In the genomic region with DNA sequence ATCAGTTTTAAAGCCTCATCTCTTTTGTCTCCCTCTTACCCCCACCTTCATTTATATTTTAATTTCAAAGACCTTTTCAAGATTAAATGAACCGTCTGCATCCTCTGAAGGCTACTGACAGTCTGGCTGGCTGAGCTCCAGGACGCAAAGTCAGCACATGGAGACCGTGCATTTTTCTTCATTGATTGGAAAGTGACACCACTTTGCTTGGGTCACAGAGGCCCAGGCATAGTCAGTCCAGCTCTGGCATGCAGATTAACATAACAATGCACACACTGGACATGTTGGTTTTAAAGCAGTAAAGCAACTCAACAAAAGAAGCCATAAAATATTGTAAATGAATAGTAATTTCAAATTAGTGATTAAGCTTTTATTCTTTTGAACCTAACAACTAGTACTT, we compare ENCODE assay signal across 18 mouse cellular contexts.
A peak's percentile ranks its signal among the peaks of the same experiment; 100 is the strongest.
DNase-seq lines count a peak whose midpoint lies in the region; ATAC-seq lines count a peak whose summit lies in the region.
"Had no signal": no experiment of that assay in that cellular context is flagged by ENCODE, and none has a peak within 500 bp of the region (broad histone marks: within the 10 kb centered on the region; RNA-seq: fewer than 3 reads in every experiment).

No protein-coding gene starts in this region.

- H3K9ac ChIP-seq in forebrain, embryonic 11.5 days (ENCODE audit: low read length): no peak overlapping the region
- no peak overlapping the region for H3K9ac ChIP-seq in forebrain, embryonic 16.5 days (replicated peaks; ENCODE audit: low read depth, low read length)
- H3K9ac ChIP-seq in midbrain, embryonic 12.5 days (replicated peaks): no peak overlapping the region
- no peak overlapping the region for H3K9ac ChIP-seq in midbrain, embryonic 13.5 days (replicated peaks)
- no peak overlapping the region for H3K9ac ChIP-seq in forebrain, embryonic 14.5 days (ENCODE audit: low read length)
- H3K9ac ChIP-seq: hindbrain, embryonic 15.5 days; liver, embryonic 14.5 days had no signal

- no peak overlapping the region for H3K27ac ChIP-seq in forebrain, embryonic 11.5 days (ENCODE audit: low read depth, low read length)
- no peak overlapping the region for H3K27ac ChIP-seq in forebrain, embryonic 16.5 days (ENCODE audit: low read length)
- no peak overlapping the region for H3K27ac ChIP-seq in midbrain, embryonic 12.5 days (replicated peaks)
- H3K27ac ChIP-seq in midbrain, embryonic 13.5 days: no peak overlapping the region
- no peak overlapping the region for H3K27ac ChIP-seq in forebrain, embryonic 14.5 days (ENCODE audit: low read depth, low read length)
- H3K27ac ChIP-seq: heart, embryonic 10.5 days; hindbrain, embryonic 15.5 days; kidney, postnatal 0 days; liver, embryonic 14.5 days; macrophage had no signal

- no peaks in the 10 kb centered on the region for H3K36me3 ChIP-seq in forebrain, embryonic 11.5 days (ENCODE audit: control insufficient read depth, insufficient read depth, low read length)
- H3K36me3 ChIP-seq in forebrain, embryonic 16.5 days (ENCODE audit: control insufficient read depth, insufficient read depth): no peaks in the 10 kb centered on the region
- no peaks in the 10 kb centered on the region for H3K36me3 ChIP-seq in midbrain, embryonic 12.5 days
- H3K36me3 ChIP-seq in midbrain, embryonic 13.5 days: no peaks in the 10 kb centered on the region
- no peaks in the 10 kb centered on the region for H3K36me3 ChIP-seq in forebrain, embryonic 14.5 days (ENCODE audit: control insufficient read depth, insufficient read depth, low read length)
- H3K36me3 ChIP-seq: heart, embryonic 10.5 days; hindbrain, embryonic 15.5 days had no signal

- no peaks in the 10 kb centered on the region for H3K9me3 ChIP-seq in forebrain, embryonic 11.5 days (ENCODE audit: control insufficient read depth, low read length)
- H3K9me3 ChIP-seq in forebrain, embryonic 16.5 days (ENCODE audit: control insufficient read depth, low read length): no peaks in the 10 kb centered on the region
- no peaks in the 10 kb centered on the region for H3K9me3 ChIP-seq in midbrain, embryonic 12.5 days
- H3K9me3 ChIP-seq in midbrain, embryonic 13.5 days: no peaks in the 10 kb centered on the region
- no peaks in the 10 kb centered on the region for H3K9me3 ChIP-seq in forebrain, embryonic 14.5 days (replicated peaks; ENCODE audit: control insufficient read depth, low read length)
- H3K9me3 ChIP-seq: heart, embryonic 10.5 days; hindbrain, embryonic 15.5 days had no signal

- DNase-seq in forebrain, embryonic 11.5 days (ENCODE audit: low spot score): no peak
- DNase-seq in forebrain, embryonic 14.5 days (ENCODE audit: low spot score): peak; percentile 22
- DNase-seq in mesoderm, embryonic 11.5 days (ENCODE audit: low read depth, low spot score): peak; percentile 16
- DNase-seq in ovary, postnatal 36 days (ENCODE audit: low spot score): no peak
- DNase-seq: cerebellum, adult 2 months; right cerebral cortex, postnatal 14 days; spleen, adult 18-20 months; thymus, postnatal 36 days had no signal

- WGBS in forebrain, embryonic 11.5 days: 22% methylated on average over 3 of the region's 3 CpGs
- 4% methylated on average over 3 of the region's 3 CpGs for WGBS in forebrain, embryonic 16.5 days
- 16% methylated on average over 3 of the region's 3 CpGs for WGBS in midbrain, embryonic 12.5 days
- 6% methylated on average over 3 of the region's 3 CpGs for WGBS in midbrain, embryonic 13.5 days
- WGBS in forebrain, embryonic 14.5 days: 8% methylated on average over 3 of the region's 3 CpGs

- peak; percentile 67; the same call in 1 of the 2 replicates for ATAC-seq in forebrain, embryonic 11.5 days (replicated peaks; ENCODE audit: low FRiP score)
- no peak for ATAC-seq in forebrain, embryonic 16.5 days
- ATAC-seq in midbrain, embryonic 12.5 days (ENCODE audit: low FRiP score, low read depth): peak; percentile 62; the same call in 1 of the 2 replicates
- ATAC-seq in midbrain, embryonic 13.5 days: no peak
- peak; percentile 60 for ATAC-seq in forebrain, embryonic 14.5 days
- ATAC-seq: intestine, postnatal 0 days had no signal

- no peaks in the 10 kb centered on the region for H3K27me3 ChIP-seq in forebrain, embryonic 11.5 days (ENCODE audit: control insufficient read depth, insufficient read depth, low read length)
- no peaks in the 10 kb centered on the region for H3K27me3 ChIP-seq in forebrain, embryonic 16.5 days (replicated peaks; ENCODE audit: control insufficient read depth, insufficient read depth, low read length)
- H3K27me3 ChIP-seq in midbrain, embryonic 12.5 days: no peaks in the 10 kb centered on the region
- H3K27me3 ChIP-seq in midbrain, embryonic 13.5 days: no peaks in the 10 kb centered on the region
- no peaks in the 10 kb centered on the region for H3K27me3 ChIP-seq in forebrain, embryonic 14.5 days (replicated peaks; ENCODE audit: control insufficient read depth, insufficient read depth, low read length)
- H3K27me3 ChIP-seq: CH12.LX; hindbrain, embryonic 15.5 days had no signal

- peaks cover 2% of the 10 kb centered on the region; the same call in 1 of the 2 replicates for H3K4me1 ChIP-seq in forebrain, embryonic 11.5 days (replicated peaks; ENCODE audit: control insufficient read depth, insufficient read depth, low read length)
- H3K4me1 ChIP-seq in forebrain, embryonic 16.5 days (replicated peaks; ENCODE audit: control insufficient read depth, insufficient read depth, low read length): peaks cover 3% of the 10 kb centered on the region; the same call in 1 of the 2 replicates
- H3K4me1 ChIP-seq in midbrain, embryonic 12.5 days: peaks cover 3% of the 10 kb centered on the region; the same call in 1 of the 2 replicates
- peaks cover 3% of the 10 kb centered on the region for H3K4me1 ChIP-seq in midbrain, embryonic 13.5 days (replicated peaks)
- H3K4me1 ChIP-seq in forebrain, embryonic 14.5 days (ENCODE audit: control insufficient read depth, insufficient read depth, low read length): no peaks in the 10 kb centered on the region
- H3K4me1 ChIP-seq: heart, embryonic 10.5 days; hindbrain, embryonic 15.5 days had no signal

- no peak overlapping the region for H3K4me2 ChIP-seq in forebrain, embryonic 11.5 days (ENCODE audit: low read depth, low read length, severe bottlenecking)
- no peak overlapping the region for H3K4me2 ChIP-seq in forebrain, embryonic 16.5 days (ENCODE audit: low read length)
- no peak overlapping the region for H3K4me2 ChIP-seq in midbrain, embryonic 12.5 days (replicated peaks)
- no peak overlapping the region for H3K4me2 ChIP-seq in midbrain, embryonic 13.5 days (replicated peaks)
- no peak overlapping the region for H3K4me2 ChIP-seq in forebrain, embryonic 14.5 days (ENCODE audit: low read length)
- H3K4me2 ChIP-seq: hindbrain, embryonic 15.5 days had no signal

- no peak overlapping the region for H3K4me3 ChIP-seq in forebrain, embryonic 11.5 days (ENCODE audit: low read depth, low read length)
- no peak overlapping the region for H3K4me3 ChIP-seq in forebrain, embryonic 16.5 days (replicated peaks; ENCODE audit: low read length)
- H3K4me3 ChIP-seq in midbrain, embryonic 12.5 days: no peak overlapping the region
- no peak overlapping the region for H3K4me3 ChIP-seq in midbrain, embryonic 13.5 days (replicated peaks)
- no peak overlapping the region for H3K4me3 ChIP-seq in forebrain, embryonic 14.5 days (ENCODE audit: low read depth, low read length)
- H3K4me3 ChIP-seq: heart, embryonic 10.5 days; hindbrain, embryonic 15.5 days had no signal

Comparison
In these comparisons a context has a peak if more than half of its experiments do, and no peak if none do; other contexts are left out.
1. ATAC-seq: peak in forebrain, embryonic 11.5 days (single experiment), midbrain, embryonic 12.5 days (single experiment) and forebrain, embryonic 14.5 days (single experiment); none in forebrain, embryonic 16.5 days (single experiment) and midbrain, embryonic 13.5 days (single experiment).
2. DNase-seq: peak in forebrain, embryonic 14.5 days (single experiment) and mesoderm, embryonic 11.5 days (single experiment); none in forebrain, embryonic 11.5 days (single experiment) and ovary, postnatal 36 days (single experiment).